In genomic region chr5:97222489-97223237, GRCm38 (mm10) we compare ENCODE assay signal across 14 mouse cellular contexts.
DNase-seq lines count a peak whose midpoint lies in the region; ATAC-seq and TF ChIP-seq lines count a peak whose summit lies in the region.
"Had no signal": no experiment of that assay in that cellular context is flagged by ENCODE, and none has a peak within 500 bp of the region (broad histone marks: within the 10 kb centered on the region; RNA-seq: fewer than 3 reads in every experiment).

No protein-coding gene starts in this region.

- peaks cover 30% of the 10 kb centered on the region for H3K4me1 ChIP-seq in forebrain, embryonic 10.5 days
- peaks cover 3% of the 10 kb centered on the region; the same call in 1 of the 2 replicates for H3K4me1 ChIP-seq in hindbrain, embryonic 16.5 days (ENCODE audit: control insufficient read depth, insufficient read depth, low read depth, low read length)
- no peaks in the 10 kb centered on the region; the same call in 1 of the 2 replicates for H3K4me1 ChIP-seq in neural tube, embryonic 15.5 days
- H3K4me1 ChIP-seq in heart, adult 2 months (ENCODE audit: control insufficient read depth, insufficient read depth, low read length) = no peaks in the 10 kb centered on the region

- no peaks in the 10 kb centered on the region for H3K36me3 ChIP-seq in forebrain, embryonic 10.5 days (replicated peaks)
- no peaks in the 10 kb centered on the region for H3K36me3 ChIP-seq in hindbrain, embryonic 16.5 days (ENCODE audit: control insufficient read depth, insufficient read depth, low read length)
- H3K36me3 ChIP-seq in neural tube, embryonic 15.5 days = no peaks in the 10 kb centered on the region
- H3K36me3 ChIP-seq in heart, adult 2 months (ENCODE audit: control insufficient read depth, insufficient read depth, low read length) = no peaks in the 10 kb centered on the region

- ATAC-seq in hindbrain, embryonic 16.5 days = peak; percentile 71
- ATAC-seq in neural tube, embryonic 15.5 days (ENCODE audit: low FRiP score) = peak; percentile 75
- ATAC-seq: Patski had no signal

- DNase-seq in cerebellum, postnatal 10 days = peak; percentile 22 to 43
- DNase-seq in cerebellum, adult 9-11 months = no peak
- peak; percentile 36 for DNase-seq in forebrain, embryonic 10.5 days (ENCODE audit: extremely low spot score, low spot score)
- DNase-seq in lung, adult 18-20 months = no peak
- no peak for DNase-seq in heart, adult 2 months
- no peak for DNase-seq in heart, postnatal 4 days
- DNase-seq: adrenal gland, postnatal 25 days; lung, postnatal 36 days; thymus, postnatal 36 days had no signal

- no peak for TF ChIP-seq POLR2A in heart, adult 2 months (IDR thresholded peaks at IDR 0.05; ENCODE audit: insufficient read depth, low read depth, low read length)

- no peaks in the 10 kb centered on the region for H3K79me2 ChIP-seq in heart, adult 2 months (replicated peaks; ENCODE audit: control insufficient read depth, insufficient read depth, low read length)

- peak overlapping the region; percentile 39 for H3K4me3 ChIP-seq in forebrain, embryonic 10.5 days
- H3K4me3 ChIP-seq in hindbrain, embryonic 16.5 days (ENCODE audit: low read length) = peak overlapping the region; percentile 44
- H3K4me3 ChIP-seq in neural tube, embryonic 15.5 days (replicated peaks) = peak overlapping the region; percentile 35
- H3K4me3 ChIP-seq in heart, adult 2 months = no peak overlapping the region

- no peak for TF ChIP-seq EP300 in heart, adult 2 months (IDR thresholded peaks at IDR 0.05; ENCODE audit: insufficient read depth, low read depth, low read length)

- peaks cover 10% of the 10 kb centered on the region; the same call in 1 of the 2 replicates for H3K27me3 ChIP-seq in forebrain, embryonic 10.5 days (ENCODE audit: poor library complexity, severe bottlenecking)
- no peaks in the 10 kb centered on the region for H3K27me3 ChIP-seq in hindbrain, embryonic 16.5 days (replicated peaks; ENCODE audit: control insufficient read depth, insufficient read depth, low read length)
- no peaks in the 10 kb centered on the region for H3K27me3 ChIP-seq in neural tube, embryonic 15.5 days (replicated peaks)
- no peaks in the 10 kb centered on the region for H3K27me3 ChIP-seq in heart, adult 2 months (ENCODE audit: control insufficient read depth, insufficient read depth, low read length)
- H3K27me3 ChIP-seq: Patski had no signal

- peak overlapping the region; percentile 62 for H3K9ac ChIP-seq in hindbrain, embryonic 16.5 days (ENCODE audit: low read depth, low read length)
- H3K9ac ChIP-seq in neural tube, embryonic 15.5 days (replicated peaks) = peak overlapping the region; percentile 36
- H3K9ac ChIP-seq in heart, adult 2 months (ENCODE audit: low read depth, low read length) = no peak overlapping the region

- H3K9me3 ChIP-seq in forebrain, embryonic 10.5 days = no peaks in the 10 kb centered on the region
- H3K9me3 ChIP-seq in hindbrain, embryonic 16.5 days (ENCODE audit: control insufficient read depth, low read length) = no peaks in the 10 kb centered on the region
- H3K9me3 ChIP-seq in neural tube, embryonic 15.5 days (replicated peaks) = no peaks in the 10 kb centered on the region

- peak overlapping the region; percentile 55 for H3K4me2 ChIP-seq in hindbrain, embryonic 16.5 days (ENCODE audit: low read length)
- peak overlapping the region; percentile 56 for H3K4me2 ChIP-seq in neural tube, embryonic 15.5 days
- H3K4me2 ChIP-seq: liver, embryonic 11.5 days had no signal

- intact Hi-C loops in heart, adult 2 months (cut with DNase I) = no loop called here

- TF ChIP-seq CTCF in heart, adult 2 months (IDR thresholded peaks at IDR 0.05) = no peak

- H3K27ac ChIP-seq in forebrain, embryonic 10.5 days = peak overlapping the region; percentile 71; the same call in 1 of the 2 replicates
- H3K27ac ChIP-seq in hindbrain, embryonic 16.5 days (ENCODE audit: low read depth, low read length) = peak overlapping the region; percentile 65
- peak overlapping the region; percentile 72 for H3K27ac ChIP-seq in neural tube, embryonic 15.5 days (replicated peaks)
- H3K27ac ChIP-seq in heart, adult 2 months = no peak overlapping the region
- H3K27ac ChIP-seq: kidney, postnatal 0 days had no signal

- WGBS in forebrain, embryonic 10.5 days = 32% methylated on average over 12 of the region's 12 CpGs
- WGBS in hindbrain, embryonic 16.5 days = 27% methylated on average over 12 of the region's 12 CpGs
- 15% methylated on average over 12 of the region's 12 CpGs for WGBS in neural tube, embryonic 15.5 days
- WGBS in heart, adult 2 months = 73% methylated on average over 12 of the region's 12 CpGs

Comparison
In these comparisons a context has a peak if more than half of its experiments do, and no peak if none do; other contexts are left out.
1. DNase-seq: peak in cerebellum, postnatal 10 days (2 of 2) and forebrain, embryonic 10.5 days (single experiment); none in cerebellum, adult 9-11 months (single experiment), lung, adult 18-20 months (0 of 2), heart, adult 2 months (0 of 2) and heart, postnatal 4 days (single experiment).